Mouse (Mus musculus) right cerebral cortex, adult 18-20 months (tissue): ENCODE results near the gene Syne1.

Source experiments
- DNase-seq: peaks from one replicate; pipeline ENCODE4 v3.0.0; 2022; ENCODE audit warnings: mixed read lengths

Gene Syne1

DNA sequence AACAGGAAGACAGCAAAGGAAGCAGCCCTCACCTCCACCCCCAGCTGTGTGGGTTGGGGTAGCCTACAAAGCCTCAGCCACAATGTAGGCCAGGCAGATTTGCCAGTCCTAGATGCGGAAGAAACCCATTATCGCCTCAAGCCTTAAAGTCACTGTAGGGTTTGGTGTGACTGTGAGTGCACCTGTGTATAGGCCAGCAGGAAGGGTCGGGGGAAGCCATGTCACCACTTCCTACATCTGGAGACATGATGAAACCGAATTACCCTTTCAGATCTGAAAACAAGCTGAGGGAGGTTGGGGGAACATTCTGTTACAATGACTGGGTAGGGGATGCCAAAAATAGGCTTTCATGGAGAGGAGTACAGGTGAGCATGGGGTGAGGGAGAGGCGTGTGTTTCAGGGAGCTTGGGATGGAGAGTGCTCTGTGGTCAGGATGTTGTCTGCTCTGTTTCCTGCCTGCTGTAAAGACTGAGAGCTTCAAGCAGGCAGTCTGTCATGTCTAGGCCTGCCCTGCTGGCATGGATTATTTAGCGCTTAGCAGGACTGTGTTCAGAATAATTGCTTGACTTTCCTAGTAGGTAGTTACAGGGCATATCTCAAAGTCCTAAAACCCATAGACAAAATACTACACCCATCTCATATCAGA, 167.0 kb downstream of the Syne1 start:
- no peak for DNase-seq

DNA sequence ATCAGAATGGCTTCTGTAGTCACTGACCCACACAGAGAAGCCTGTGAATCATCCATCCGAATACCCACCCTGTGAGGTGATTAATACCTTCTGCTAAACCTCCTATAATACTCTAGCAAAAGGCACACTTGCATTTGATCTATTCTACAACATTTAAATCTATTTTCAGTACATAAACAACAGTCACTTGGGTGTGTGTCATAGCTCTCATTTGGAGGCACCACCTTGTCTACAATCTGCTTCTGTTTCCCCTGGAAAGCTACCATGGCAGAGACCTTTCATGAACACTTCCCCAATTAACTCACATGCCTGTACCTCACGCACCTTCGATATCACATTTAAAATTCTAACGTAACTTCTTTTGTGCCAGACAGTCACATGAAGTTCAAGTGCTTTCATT, 169.7 kb downstream of the Syne1 start:
- DNase-seq: no peak

DNA sequence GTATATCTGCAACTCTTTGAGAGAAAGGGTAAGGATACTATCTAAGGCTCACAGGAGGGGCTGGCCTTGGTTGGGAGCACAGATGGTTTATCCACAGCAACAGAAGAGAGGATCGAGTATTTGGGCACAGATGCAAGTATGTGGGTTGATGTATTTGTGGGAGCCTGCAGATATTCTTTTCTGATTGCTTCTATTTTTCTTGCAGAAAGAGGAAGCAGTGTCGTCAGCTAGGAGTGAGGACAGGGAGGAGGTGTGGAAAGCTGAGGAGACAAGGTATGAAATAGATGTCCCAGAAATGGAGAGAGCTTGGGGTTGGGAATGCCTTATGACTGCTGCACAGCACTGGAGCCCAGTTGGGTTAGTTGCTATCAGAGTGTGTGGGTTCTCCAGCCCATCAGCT, 172.3 kb downstream of the Syne1 start:
- peak; percentile 85 for DNase-seq

DNA sequence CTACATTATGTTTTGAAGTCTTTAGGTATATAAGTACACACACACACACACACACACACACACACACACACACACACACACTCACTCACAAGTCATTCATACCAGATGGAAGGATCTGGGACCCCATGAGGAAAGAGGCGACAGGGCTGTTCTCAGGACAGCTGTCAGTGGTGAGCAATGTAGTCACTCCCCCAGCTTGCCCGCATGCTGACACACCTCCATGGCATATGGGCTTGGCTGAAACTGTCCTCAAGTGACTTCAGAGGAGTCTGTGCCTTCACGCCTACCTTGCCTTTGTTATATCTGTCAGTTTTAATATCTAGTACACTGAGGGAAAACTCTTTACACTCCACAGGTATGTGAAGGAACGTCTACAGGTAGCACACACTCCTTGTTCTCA, 181.7 kb downstream of the Syne1 start:
- no peak for DNase-seq

DNA sequence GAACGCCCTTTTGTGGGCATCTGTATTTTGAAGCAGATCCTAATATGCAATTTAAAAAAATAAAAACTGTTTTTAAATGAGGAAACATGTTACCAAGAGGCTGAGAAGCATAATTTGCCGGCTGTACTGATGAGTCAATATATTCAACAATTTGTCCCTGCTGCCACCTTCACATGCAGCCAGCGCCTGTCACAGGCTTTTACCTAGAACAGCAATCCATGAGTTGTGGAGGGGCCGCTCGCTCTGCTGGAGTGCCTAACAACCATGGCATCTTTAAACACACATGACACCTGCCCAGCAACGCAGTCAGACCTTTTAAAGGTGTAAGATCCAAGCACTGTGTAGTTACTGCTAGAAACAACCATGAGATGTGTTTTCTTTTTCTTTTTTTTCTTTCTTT, 183.0 kb downstream of the Syne1 start:
- DNase-seq: peak; percentile 64

DNA sequence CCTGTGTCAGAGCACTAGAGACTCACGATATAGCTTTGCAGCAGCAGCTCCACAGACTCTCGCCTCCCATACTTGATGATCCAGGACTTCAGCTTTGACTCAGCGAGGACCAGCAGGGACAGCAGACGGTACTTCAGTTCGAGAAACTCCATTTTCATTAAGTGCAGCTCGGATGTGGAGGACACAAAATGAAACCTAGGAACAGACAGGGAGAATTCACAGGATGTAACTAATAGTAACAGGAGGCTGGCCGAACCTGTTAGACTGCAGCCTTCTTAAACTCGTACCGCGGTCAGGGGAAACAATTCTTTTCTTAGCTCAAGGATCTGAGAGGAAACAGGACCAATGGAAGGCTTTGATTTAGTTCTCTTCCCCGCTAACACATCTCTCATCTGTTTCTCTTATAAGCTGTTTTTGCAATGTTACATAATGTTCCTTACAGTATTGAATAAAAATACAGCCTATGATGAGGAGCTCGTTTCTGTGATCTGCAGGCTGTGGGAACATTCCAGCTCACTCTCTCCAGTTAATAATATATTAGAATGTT, 183.7 kb downstream of the Syne1 start:
- DNase-seq: peak; percentile 49

DNA sequence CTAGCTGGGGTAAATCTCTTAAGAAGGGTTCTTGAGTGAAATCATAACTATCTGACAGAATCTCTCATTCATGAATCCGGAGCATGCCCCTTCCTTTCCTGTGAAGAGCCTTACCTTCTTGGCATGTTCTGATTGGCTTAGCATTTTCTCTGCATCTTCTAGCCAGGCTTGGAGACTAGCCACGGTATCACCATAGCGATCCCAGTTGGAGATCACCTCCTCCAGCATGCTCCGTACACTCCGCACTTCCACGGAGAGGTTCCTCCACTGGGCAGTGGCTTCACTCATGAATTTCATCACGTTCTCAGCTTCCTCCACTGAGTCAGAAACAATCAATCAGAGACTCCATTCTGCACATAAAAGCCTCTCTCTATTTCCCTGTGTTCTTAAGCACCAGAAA, 190.7 kb downstream of the Syne1 start:
- peak; percentile 41 for DNase-seq

DNA sequence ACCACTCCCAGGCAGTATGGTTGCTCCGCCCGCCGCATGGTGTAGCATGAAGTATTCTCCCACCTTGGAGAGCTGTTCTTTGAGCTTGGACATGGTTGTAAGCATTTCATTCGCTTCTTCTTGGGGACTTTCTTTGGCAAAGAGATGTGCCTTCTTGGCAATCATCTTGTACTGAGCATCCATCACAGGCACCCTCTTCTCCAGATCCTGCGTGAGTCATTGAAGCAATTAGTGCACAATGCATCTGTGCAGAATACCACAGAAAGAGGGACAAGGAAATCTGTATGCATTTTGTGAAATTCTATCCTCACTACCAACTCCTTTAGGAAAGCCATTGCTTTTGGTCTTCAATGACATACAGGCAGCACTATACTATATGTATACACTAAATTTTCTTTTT, 194.7 kb downstream of the Syne1 start:
- DNase-seq: no peak

DNA sequence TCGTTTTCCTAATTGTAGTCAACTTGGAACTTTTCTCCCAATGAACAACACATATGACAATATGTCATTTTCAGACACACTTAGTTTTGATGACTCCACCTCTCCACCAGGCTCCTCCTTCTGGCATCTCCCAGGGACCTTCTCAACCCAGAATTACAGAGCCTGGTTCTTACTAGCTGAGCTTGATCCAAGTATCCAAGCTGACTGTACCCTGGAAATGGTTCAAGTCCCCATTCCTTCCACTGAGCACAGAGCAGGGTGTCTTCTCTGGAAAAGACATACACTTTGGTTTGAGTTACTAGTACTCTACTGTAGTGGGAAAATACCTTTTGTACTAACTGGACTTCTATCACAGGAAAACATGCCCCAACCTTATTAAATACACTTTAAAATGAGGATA, 197.9 kb downstream of the Syne1 start:
- no peak for DNase-seq

DNA sequence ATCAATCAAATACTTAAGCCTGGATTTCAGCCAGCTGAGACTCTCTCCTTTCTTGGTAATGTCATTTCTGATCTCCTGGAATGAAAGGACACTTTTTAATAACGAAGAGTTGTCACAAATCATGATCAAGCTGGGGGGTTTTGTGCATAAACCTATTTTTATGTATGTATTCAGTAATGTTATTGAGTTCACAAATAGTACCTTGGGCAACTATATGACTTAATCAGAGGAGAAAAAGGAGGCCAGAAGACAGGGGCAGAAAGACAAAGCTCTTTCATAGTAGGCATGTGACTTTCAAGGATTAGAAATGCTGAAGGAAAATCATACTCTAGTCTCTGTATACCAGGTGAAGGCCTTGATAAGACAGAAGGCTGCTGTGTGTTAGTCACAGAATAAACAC, 204.4 kb downstream of the Syne1 start:
- DNase-seq: no peak

DNA sequence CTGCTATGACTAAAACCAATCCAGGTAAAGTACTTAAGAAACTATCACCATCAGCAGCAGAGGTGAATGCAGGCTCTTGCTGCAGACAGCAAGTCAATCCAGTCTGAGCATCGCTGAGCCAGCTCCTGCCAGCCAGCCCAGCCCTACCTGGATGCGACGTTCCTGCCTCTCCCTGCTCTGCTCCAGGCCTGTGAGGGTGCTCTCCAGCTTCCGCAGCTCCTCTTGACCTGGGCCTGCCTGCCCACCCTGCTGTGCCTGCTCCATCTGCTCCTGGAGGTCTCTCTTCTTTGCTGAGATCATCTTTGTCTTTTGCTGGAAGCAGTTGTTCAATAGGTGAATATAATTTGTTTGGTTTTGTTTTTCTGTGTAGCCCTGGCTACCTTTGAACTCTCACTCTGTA, 208.1 kb downstream of the Syne1 start:
- no peak for DNase-seq

DNA sequence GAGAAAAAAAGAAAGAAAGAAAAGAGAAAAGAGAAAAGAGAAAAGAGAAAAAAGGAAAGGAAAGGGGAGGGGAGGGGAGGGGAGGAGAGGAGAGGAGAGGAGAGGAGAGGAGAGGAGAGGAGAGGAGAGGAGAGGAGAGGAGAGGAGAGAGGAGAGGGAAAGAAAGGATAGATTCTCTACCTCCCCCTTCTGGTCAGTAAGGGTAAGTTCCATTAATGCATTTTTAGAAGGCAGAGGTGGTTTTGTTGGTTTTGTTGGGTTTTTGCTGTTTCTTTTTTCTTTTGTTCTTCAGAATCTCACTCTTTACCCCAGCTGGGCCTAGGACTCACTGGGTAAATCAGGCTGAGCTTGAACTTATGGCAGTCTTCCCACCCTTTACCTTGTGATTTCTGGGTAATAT, 214.9 kb downstream of the Syne1 start:
- no peak for DNase-seq

DNA sequence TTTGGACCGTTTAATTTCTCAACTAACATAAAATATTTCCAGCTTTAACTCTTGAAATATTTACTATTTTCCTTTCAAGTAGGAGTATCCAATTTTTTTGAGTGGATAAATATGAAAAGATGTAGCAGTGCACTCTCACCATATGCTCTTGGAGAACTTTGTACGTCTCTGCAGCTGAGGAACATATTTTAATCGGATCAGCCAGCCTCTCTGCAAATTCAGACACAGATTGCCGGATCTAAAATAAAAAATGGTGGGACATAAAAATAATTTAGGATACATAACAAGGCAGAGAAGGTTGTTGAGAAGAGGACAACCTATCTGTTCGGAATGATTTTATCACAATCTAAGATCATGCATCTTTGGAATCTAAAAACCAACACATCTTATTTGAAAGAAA, 218.5 kb downstream of the Syne1 start:
- no peak for DNase-seq

DNA sequence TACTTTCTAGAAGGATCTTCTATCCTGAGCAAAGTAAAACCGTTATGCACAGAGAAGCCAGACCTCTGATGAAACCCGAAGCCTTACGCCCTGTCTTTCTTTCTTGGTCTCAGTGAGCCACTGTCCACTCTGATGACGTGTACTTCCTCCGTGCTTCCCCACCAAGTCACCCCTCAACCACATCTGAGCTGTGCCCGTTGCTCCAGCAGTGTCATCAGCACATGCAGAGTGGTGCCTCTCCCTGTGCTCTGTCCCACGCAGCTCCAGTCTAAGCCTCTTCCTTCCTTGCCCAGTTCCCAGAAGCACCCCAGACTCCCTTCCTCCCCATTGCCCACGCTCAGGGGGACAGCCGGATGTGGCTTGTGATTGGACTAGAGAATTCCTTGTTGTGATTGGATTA, 224.6 kb downstream of the Syne1 start:
- no peak for DNase-seq

DNA sequence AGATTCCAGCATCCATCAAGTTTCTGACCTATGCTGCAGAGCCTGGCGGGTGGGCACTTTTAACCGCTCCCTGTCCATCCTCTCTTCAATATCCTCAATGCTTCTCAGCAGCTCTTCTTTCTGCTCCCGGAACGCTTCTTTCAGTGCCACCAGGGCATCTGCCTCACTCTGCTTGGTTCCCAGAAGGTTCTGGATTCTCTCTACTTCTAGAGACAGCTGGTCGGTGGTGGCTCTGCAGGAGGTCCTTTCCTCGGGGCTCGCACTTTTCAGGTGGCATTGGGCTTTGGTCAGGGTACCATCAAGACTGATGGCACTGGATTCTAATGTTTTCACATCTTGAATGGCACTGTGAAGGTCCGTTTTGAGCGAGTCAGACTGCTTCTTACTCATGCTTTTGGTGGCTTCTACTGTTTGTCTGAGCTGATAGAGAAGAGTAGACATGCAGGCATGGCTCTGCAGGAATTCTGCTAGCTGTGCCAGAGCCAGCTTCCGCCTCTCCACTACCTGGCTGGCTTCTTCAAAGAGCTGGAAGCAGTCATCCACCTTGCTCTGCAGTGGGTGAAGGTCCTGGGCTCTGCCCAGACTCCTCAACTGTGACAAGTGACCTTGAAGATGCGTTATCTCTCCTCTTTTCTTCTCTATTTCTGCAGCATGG, 227.4 kb downstream of the Syne1 start:
- no peak for DNase-seq

DNA sequence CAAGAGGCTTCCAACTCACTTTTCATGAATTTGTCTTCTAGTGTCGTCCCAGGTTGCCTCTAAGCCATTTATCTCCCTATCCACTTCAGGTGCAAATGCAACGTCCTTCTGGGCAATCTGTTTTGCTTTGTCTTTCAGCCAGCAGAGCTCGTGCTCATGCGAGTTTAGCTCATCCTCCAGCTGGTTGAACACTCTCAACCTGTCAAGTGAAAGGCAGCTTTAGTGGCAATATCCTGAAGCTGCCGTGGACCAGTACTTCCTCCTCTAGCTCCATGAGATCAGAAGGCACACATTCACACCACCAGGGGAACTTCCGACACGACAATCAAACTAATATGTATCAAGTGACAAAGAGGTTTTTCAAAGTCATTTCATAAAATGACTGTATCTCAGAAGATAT, 228.7 kb downstream of the Syne1 start:
- no peak for DNase-seq

DNA sequence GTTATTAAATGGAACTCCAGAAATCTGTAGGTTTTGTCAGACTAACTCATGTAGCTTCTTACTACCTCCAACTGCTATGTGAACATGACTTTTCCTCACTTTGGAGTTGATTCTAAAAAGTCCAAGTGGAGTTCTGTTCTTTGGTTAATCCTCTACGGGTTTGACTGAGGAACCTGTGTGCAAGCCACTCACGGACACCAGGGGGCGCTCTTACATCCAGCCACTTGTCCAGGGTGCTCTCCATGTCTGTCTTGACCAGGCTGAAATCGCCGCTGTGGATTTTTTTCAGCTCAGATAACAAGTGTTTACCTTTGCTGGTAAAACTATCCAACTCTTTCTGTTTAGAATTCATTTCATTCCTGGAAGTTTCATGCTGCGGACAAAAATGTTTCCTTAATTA, 233.7 kb downstream of the Syne1 start:
- peak; percentile 74 for DNase-seq

DNA sequence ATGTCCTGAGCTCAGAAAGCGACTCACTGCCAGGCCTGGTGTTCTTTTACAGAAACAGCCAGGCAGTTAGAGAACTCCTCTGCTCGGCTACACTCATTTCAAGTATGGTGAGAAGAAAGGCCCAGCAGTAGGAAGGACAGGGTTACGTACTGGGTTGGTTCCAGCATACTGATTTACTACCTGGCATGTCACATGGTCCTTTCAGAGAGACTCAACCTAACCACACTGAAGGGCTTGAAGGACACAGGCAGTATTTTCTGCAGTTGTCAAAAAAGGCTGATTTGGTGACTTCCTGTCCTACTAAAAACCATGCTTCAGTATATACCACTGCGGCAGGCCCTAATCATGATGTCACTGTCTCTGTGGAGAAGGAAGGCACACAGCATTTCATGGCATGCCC, 238.8 kb downstream of the Syne1 start:
- no peak for DNase-seq

DNA sequence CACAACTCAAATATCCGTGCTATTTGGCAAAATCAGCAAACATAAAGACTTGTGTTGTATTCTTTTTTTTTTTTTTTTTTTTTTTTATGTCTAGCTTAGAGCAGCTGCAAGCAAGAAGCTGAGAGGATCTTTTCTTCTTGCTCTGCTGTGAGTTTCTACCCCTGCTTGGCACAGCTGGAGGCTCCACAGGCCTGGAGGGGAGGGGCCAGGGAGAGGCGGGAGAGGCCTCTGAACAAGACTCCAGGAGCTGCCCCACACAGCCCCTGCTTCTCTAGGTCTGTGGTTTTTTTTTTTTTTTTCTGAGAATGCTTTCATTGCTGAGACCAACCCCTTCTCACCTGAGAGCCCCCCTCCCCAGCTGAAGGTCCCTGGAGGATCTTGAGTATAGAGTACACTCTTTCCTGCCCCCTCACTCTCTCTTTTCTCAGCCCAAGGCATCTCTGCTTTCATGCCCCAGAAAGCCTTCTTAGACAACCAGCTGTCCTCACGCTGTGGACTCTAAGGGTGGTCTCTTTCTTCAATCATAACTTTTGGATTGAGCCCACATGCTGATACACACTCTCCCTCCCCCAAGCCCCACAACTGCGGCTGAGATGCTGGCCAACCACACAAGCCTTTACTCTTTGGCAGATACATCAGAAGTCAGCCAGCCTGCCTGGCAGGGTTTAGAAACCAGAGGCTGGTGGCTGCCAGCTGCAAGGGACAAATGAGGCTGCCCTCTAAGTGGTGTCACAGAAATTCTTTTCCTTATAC, 241.1 kb downstream of the Syne1 start:
- DNase-seq: no peak

DNA sequence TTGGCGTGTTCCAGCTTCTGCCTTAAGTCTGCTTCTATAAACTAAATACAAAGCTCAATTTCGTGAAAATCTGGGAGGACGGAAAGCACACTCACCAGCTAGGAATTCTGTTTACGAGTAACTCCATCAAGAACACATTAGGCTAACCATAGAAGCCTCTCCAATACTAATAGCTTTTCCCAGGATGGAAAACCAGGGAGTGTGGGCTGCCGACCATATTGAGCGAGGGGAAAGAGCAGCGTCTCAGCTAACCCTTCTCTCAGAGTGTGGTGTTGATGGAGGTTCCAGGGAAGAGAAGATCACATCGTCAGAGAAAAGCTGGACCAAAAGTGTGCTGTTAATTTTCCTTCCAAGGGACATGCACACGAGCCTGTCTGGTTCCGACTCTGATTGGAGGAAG, 241.9 kb downstream of the Syne1 start:
- no peak for DNase-seq

DNA sequence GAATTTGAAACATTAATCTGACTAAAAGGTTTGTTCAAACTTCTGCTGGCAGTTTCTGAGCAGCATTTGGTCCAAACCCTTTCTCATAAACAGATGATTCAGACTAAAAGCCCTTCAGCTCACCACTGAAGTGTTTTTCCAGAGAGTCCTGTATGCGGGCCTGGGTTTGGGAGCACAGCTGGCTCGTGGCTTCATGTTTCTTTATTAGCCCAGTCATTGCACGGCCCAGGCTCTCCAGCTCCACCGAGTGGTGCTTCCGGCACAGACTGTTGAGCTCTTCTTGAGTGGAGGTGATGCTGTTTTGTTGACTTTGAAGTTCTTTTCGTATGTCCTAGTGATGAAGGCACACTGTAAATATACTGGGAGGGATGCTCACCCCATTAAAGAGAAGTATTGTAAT, 245.7 kb downstream of the Syne1 start:
- DNase-seq: no peak

DNA sequence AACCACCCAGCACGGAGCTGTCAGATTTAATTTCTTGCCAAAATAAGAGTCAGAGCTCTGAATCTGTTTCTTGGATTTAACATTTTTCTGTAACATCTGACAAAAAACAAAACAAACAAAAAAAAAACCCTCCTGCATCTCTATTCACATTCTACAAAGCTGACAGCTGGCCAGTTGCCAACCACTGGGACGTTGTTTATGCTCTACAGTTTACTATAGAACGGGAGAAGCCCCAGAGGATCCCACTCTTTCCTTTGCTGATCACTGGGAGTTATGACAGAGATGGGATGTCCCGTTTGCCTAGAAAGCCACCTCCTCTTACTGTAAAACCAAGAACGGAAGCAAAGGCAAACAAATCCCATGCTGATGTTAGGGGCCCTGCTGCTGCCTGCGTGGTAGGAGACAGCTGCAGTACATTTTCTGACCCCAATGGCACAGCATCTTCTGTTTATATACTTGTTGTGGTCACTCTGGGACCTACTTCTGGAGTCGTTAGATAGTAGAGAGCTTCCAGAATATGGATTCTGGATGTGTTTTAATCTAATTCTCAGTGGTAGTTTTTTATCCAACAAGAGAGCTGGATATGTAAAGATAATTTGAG, 255.9 kb downstream of the Syne1 start:
- DNase-seq: no peak

DNA sequence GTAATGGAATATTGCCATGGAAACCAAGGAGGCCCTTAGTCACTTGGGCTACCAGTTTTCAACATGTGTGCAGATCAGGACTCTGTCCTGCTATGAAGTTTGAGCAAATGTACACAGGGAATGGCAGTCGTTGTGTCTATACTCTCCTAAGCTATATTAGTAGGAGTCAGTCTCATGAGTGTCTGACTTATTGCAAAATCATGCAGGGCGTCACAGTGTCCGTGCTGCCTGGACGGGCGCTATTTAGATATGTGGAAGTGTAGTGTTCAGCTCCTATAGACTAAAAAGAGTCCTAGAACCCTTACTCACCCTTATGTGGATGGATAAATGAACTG, 261.7 kb downstream of the Syne1 start:
- DNase-seq: no peak
